Mouse (Mus musculus) liver, embryonic 14.5 days (tissue): ENCODE results near the gene Ramp1.

Experiments
- CTCF ChIP-seq: IDR thresholded peaks from 2 replicates; pipeline ENCODE4 v1.5.1; 2016; ENCODE audit warnings: antibody characterized with exemption, low read depth, control low read depth
- EP300 ChIP-seq: IDR thresholded peaks from 2 replicates; pipeline ENCODE4 v1.6.1; 2016; ENCODE audit warnings: antibody characterized with exemption, low read depth

DNA sequence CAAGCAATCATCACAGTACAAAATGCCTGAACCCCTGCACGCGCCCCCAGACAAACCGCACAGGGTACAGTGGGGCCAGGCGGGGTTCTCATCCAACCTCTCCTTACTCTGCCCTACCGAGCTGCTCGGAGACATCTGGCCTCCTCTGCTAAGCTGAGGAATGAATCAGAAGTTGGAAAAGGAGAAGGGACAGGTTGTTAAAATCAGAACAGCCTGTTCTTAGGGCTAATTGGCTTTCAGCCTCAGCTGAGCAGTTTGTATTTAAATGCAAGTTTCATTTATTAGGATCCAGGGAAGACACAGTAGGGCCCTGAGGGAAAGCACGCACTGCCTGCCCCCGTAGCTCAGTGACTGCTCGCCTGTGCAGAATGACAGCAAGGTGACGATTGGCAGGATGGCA lies 20.2 kb downstream of the Ramp1 start:
- TF ChIP-seq CTCF (no peak), EP300 (no peak)
